Mouse (Mus musculus): ENCODE results near the gene Gm13088. TPM values are rescaled to one million over a fixed set of nuclear protein-coding genes. Genes with fewer than 3 reads are reported as not detected.
"Not testable (repeated sequence)": the region's sequence is repeated elsewhere in the genome, so short reads cannot be mapped to it uniquely, and the experiment has no call there.

Gm13088 gene
- polyA plus RNA-seq (2012; rRNA removed): not detected in 2 replicates

DNA sequence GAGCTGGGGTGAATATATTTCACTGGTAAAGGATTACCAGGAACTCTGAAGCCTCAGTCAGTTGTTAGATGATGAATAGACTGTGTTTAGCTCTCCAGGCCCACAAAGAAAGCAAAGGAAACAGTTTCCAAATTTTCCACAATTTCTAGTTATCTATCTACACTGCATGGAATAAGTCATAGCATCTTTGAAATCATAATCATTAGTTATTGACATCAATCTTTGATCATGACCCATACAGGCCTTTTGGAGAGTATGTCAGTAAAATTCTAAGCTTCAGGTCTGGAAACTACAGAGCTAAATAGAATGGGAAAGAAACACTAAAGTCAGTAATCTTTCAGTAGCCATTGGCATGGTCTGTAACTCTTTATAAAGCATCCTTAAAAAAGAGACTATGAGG is at the start of gene Gm13088:
Gene Gm13088 (minus strand): TSS at position 101 of the 400 bp plus-strand sequence.
- DNase-seq (ENCODE audit: extremely low spot score in 1 of 2, low spot score in 1 of 2): not testable (repeated sequence)

GRCm38 (mm10) chr4:143702611-143703010 is 45.6 kb upstream of the Gm13088 start, which contains the start of gene Gm13089:
Gene Gm13089, minus strand, starts transcription at chr4:143702711.
- DNase-seq (ENCODE audit: extremely low spot score in 1 of 2, low spot score in 1 of 2): no peak

GRCm38 (mm10) chr4:143618101-143618500 is 38.9 kb downstream of the Gm13088 start:
- not testable (repeated sequence) for DNase-seq (ENCODE audit: extremely low spot score in 1 of 2, low spot score in 1 of 2)

GRCm38 (mm10) chr4:143614703-143615102 is 42.3 kb downstream of the Gm13088 start, which contains the start of gene Gm13083:
Gene Gm13083, plus strand, starts transcription at chr4:143615003.
- DNase-seq (ENCODE audit: extremely low spot score in 1 of 2, low spot score in 1 of 2): not testable (repeated sequence)

DNA sequence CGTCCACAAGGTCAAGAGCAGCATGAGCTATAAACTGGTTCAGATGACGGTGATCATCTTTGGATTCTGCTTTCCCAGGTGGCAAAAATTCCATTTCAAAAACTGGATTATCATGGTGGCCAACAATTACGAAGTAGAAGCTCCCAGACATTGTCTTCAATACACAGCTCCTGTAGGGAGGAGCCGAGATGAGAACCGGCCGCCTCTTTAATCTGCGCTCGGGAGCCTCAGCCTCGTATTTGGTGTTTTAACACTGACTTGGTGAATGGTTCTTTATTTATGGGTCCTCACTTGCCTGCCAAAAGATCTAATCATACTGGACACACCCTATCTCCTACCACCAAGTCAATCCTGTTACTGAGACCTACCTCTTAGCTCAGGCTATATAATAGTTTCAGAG is 45.1 kb downstream of the Gm13088 start:
- DNase-seq (ENCODE audit: extremely low spot score in 1 of 2, low spot score in 1 of 2): not testable (repeated sequence)

Other genes starting within 250 kb of the Gm13088 start
- gene Pramef8, start 244.8 kb downstream of the Gm13088 start, polyA plus RNA-seq (2012; rRNA removed): 9.4 and 9.5 TPM in 2 replicates
- gene Oog4, start 206.9 kb downstream of the Gm13088 start, polyA plus RNA-seq (2012; rRNA removed): not detected in 2 replicates
- gene Gm13043, start 145.9 kb downstream of the Gm13088 start, polyA plus RNA-seq (2012; rRNA removed): not detected in 2 replicates
- gene Gm13040, start 121.3 kb downstream of the Gm13088 start, polyA plus RNA-seq (2012; rRNA removed): not detected in 2 replicates
- not detected in 2 replicates for gene BC080695, start 105.5 kb downstream of the Gm13088 start, polyA plus RNA-seq (2012; rRNA removed)
- not detected in 2 replicates for gene Gm13057, start 105.5 kb downstream of the Gm13088 start, polyA plus RNA-seq (2012; rRNA removed)
- gene Gm13083, start 42.2 kb downstream of the Gm13088 start, polyA plus RNA-seq (2012; rRNA removed): not detected in 2 replicates
- not detected in 2 replicates for gene Gm13089, start 45.5 kb upstream of the Gm13088 start, polyA plus RNA-seq (2012; rRNA removed)
- not detected in 2 replicates for gene Gm13078, start 62.2 kb upstream of the Gm13088 start, polyA plus RNA-seq (2012; rRNA removed)
- not detected in 2 replicates for gene Gm13023, start 132.1 kb upstream of the Gm13088 start, polyA plus RNA-seq (2012; rRNA removed)
- gene Gm13084, start 158.8 kb upstream of the Gm13088 start, polyA plus RNA-seq (2012; rRNA removed): not detected in 2 replicates
- gene Gm13103, start 189.3 kb upstream of the Gm13088 start, polyA plus RNA-seq (2012; rRNA removed): not detected in 2 replicates
- not detected in 2 replicates for gene Pramef6, start 243.1 kb upstream of the Gm13088 start, polyA plus RNA-seq (2012; rRNA removed)

Measured in frontal cortex, adult 2 months (tissue).